Mouse (Mus musculus): ENCODE measurements around the gene Wnt11. TPM values are rescaled to one million over a fixed set of nuclear protein-coding genes. Genes with fewer than 3 reads are reported as not detected.

Gene Wnt11
- polyA plus RNA-seq, 1 experiment, result not detected

DNA sequence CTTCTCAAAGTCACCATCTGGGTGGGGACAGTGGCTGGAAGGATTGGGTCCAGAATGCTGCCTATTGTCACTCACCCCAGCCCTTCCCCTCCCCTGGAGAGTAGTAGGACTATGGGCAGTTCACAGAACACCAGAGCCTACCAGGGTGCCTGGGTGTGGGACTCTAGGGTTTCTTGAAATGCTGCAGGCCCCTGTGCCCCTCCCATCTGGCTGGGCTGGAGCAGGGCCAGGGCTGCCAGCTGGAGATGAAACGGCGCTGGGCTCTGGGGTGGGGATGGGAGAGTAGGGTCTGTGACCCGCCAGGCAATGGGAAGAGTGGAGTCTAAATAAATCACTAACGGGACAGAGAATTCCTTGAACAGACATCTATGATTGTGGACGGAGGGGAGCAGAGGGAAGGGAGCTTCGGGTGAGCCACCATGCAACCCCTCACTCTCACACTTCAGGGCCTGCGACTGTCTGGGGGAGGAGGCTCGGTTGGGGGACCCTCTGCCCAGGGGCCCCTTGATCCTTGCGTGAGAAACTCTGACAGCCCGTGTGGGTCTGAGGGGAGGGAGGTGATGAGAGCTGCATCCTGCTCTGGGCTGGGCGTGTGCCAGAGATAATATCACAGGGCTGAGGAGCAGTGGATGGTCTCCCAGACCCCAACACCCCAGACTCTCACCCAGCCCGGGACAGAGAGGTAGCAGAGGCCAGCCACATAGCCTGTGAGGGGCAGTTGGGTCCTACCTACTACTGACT, 32.3 kb downstream of the Wnt11 start:
- Histone ChIP-seq H3K27ac (ENCODE audit: insufficient read depth, low read depth, low read length) (no peak overlapping the region), H3K4me1 (ENCODE audit: control insufficient read depth, insufficient read depth, low read length) (peaks cover 20% of the 10 kb centered on the region), H3K4me3 (ENCODE audit: insufficient read depth, low read depth, low read length) (no peak overlapping the region)
- TF ChIP-seq POLR2A (IDR thresholded peaks at IDR 0.05; ENCODE audit: insufficient read depth, low read depth, low read length), result no peak
- no peak for TF ChIP-seq CTCF (IDR thresholded peaks at IDR 0.05; ENCODE audit: insufficient read depth, low read depth, low read length)
- 49% methylated on average over 12 of the region's 12 CpGs for WGBS

DNA sequence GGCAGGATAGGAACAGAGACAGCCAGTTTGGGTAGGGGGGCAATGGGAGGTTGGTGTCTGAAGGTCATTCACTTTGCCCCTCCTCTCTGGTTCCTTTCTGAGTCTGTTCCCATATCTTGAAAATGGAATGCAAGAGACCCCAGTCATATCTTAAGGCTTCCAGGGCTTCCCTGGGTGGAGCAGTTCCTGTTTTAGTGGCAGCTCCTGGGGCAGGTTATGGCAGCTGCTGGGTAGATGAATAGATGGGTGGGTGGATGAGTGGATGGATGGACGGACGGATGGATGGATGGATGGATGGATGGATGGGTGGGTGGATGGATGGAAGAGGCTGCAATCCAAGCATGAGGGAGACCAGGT, 32.9 kb downstream of the Wnt11 start:
- WGBS, result 88% methylated on average over 2 of the region's 2 CpGs
- Histone ChIP-seq H3K4me1 (ENCODE audit: control insufficient read depth, insufficient read depth, low read length) (peaks cover 20% of the 10 kb centered on the region), H3K27ac (ENCODE audit: insufficient read depth, low read depth, low read length) (no peak overlapping the region), H3K4me3 (ENCODE audit: insufficient read depth, low read depth, low read length) (no peak overlapping the region)
- TF ChIP-seq CTCF (IDR thresholded peaks at IDR 0.05; ENCODE audit: insufficient read depth, low read depth, low read length) (no peak), POLR2A (IDR thresholded peaks at IDR 0.05; ENCODE audit: insufficient read depth, low read depth, low read length) (no peak)

DNA sequence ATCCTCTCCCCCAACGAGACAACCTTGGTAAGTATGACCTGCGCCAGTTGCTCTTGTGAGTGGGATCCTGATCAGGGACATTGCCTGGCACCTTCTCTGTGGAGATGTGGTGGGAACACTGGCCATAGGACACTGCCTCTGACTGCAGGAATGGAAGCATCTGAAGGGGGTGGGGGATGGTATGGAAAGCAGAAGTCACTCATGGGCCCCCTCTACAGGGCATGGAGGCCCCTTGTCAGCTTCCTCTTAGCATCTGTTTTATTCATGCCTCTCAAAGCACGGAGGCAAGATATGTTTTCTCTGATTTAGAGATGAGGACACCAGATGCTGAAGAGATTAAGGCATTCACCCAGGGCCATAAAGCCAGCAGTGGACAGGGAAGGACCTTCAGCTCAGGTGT, 34.2 kb downstream of the Wnt11 start:
- Histone ChIP-seq H3K4me3 (ENCODE audit: insufficient read depth, low read depth, low read length) (no peak overlapping the region), H3K4me1 (ENCODE audit: control insufficient read depth, insufficient read depth, low read length) (peaks cover 17% of the 10 kb centered on the region), H3K27ac (ENCODE audit: insufficient read depth, low read depth, low read length) (no peak overlapping the region)
- WGBS, result 79% methylated on average over 3 of the region's 3 CpGs
- TF ChIP-seq POLR2A (IDR thresholded peaks at IDR 0.05; ENCODE audit: insufficient read depth, low read depth, low read length) (no peak), CTCF (IDR thresholded peaks at IDR 0.05; ENCODE audit: insufficient read depth, low read depth, low read length) (no peak)

DNA sequence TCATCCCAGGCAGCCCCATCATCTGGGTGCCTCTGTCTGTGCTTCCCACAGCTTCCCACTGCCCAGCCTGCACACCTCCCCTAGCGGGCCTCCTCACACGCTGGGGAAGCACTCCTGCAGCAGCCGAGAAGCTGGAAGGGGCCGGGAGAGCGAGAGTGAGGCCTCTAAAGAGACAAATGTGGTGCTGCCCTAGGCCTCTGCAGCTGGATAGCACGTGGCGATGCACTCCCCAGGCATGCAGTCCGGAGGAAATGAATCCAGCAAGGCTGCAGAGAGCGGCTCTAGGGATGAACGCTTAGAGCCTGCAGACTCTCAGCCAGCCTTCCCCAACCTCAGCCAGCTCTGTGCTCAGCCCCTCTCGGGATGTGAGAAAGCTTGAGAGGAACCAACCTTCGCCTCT, 35.9 kb downstream of the Wnt11 start:
- 41% methylated on average over 12 of the region's 12 CpGs for WGBS
- no peak overlapping the region for H3K4me3 ChIP-seq (ENCODE audit: insufficient read depth, low read depth, low read length)
- TF ChIP-seq POLR2A (IDR thresholded peaks at IDR 0.05; ENCODE audit: insufficient read depth, low read depth, low read length) (no peak), CTCF (IDR thresholded peaks at IDR 0.05; ENCODE audit: insufficient read depth, low read depth, low read length) (no peak)

DNA sequence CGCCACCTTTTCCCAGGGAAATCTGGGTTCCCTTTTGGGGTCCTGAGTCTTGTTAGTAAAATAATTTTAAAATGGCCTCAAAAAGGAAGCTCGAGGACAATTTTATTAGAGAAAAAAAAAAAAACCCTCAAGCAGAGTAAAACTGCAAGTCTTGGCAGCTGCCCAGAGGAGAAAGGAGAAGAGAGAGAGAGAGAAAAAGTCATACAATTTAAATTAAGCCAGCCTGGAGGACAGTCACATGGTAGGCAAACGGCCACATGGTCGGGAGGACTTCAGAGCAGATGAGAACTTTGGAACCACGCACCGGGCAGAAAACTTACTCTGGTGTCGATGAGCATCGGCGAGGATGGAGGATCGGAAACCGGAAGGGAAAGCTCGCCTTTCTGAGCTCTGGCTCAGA, 37.0 kb downstream of the Wnt11 start:
- no peak overlapping the region for H3K27ac ChIP-seq (ENCODE audit: insufficient read depth, low read depth, low read length)

More for the DNA sequence above, 35.9 kb downstream of the Wnt11 start:
- Histone ChIP-seq H3K27ac (ENCODE audit: insufficient read depth, low read depth, low read length) (no peak overlapping the region), H3K4me1 (ENCODE audit: control insufficient read depth, insufficient read depth, low read length) (peaks cover 21% of the 10 kb centered on the region)

DNA sequence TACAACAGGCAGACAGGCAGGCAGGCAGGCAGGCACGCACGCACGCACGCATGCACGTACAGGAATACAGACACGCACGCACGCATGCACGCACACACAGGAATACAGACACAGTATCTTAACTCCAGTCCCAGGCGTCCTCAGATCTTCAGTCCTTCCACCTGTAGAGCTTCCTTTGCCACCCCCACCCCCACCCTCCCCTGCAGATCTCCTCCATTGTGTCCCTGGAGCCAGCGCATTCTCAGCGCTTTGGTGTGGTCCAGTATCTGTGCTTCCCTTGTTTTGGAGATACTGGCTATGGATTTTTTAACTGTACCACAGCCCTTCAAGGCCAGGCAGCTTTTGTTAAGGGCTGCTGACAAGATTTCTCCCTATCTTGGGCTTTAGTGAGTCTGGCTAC, 38.4 kb downstream of the Wnt11 start:
- Histone ChIP-seq H3K27ac (ENCODE audit: insufficient read depth, low read depth, low read length) (no peak overlapping the region), H3K4me3 (ENCODE audit: insufficient read depth, low read depth, low read length) (no peak overlapping the region), H3K4me1 (ENCODE audit: control insufficient read depth, insufficient read depth, low read length) (peaks cover 23% of the 10 kb centered on the region)
- 95% methylated on average over 12 of the region's 12 CpGs for WGBS
- TF ChIP-seq CTCF (IDR thresholded peaks at IDR 0.05; ENCODE audit: insufficient read depth, low read depth, low read length), result no peak
- no peak for TF ChIP-seq POLR2A (IDR thresholded peaks at IDR 0.05; ENCODE audit: insufficient read depth, low read depth, low read length)

More for the DNA sequence above, 37.0 kb downstream of the Wnt11 start:
- no peak overlapping the region for H3K4me3 ChIP-seq (ENCODE audit: insufficient read depth, low read depth, low read length)
- TF ChIP-seq CTCF (IDR thresholded peaks at IDR 0.05; ENCODE audit: insufficient read depth, low read depth, low read length), result no peak
- TF ChIP-seq POLR2A (IDR thresholded peaks at IDR 0.05; ENCODE audit: insufficient read depth, low read depth, low read length), result no peak
- H3K4me1 ChIP-seq (ENCODE audit: control insufficient read depth, insufficient read depth, low read length), result peaks cover 25% of the 10 kb centered on the region
- WGBS, result 72% methylated on average over 12 of the region's 12 CpGs

DNA sequence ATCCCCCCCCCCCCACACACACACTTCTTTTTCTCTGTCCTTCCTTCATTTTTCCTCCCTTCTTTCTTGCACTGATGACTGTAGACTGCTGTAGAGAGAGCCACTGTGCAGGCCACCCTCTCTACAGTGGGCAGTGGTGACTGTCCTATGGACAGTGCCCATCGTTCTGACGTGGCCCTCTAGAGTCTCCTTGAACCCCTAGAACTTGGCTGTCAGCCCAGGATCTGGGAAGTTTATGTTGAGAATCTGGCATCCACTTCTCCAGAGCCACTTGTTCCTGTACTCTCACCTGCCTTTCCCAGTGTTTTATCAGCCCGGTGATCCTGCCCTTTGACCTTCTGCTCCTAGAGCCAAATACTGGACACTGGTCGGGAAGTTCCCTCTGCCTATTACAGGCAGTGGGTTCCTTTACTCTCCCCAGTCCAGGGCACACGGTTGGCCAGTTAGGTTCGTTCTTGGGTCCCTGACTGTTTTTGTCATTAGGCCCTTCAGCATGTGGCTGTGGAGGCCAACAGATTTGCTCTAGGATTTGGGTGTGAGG, 39.6 kb downstream of the Wnt11 start:
- WGBS, result 65% methylated on average over 6 of the region's 6 CpGs
- Histone ChIP-seq H3K27ac (ENCODE audit: insufficient read depth, low read depth, low read length) (no peak overlapping the region), H3K4me3 (ENCODE audit: insufficient read depth, low read depth, low read length) (no peak overlapping the region), H3K4me1 (ENCODE audit: control insufficient read depth, insufficient read depth, low read length) (peaks cover 23% of the 10 kb centered on the region)
- TF ChIP-seq CTCF (IDR thresholded peaks at IDR 0.05; ENCODE audit: insufficient read depth, low read depth, low read length) (no peak), POLR2A (IDR thresholded peaks at IDR 0.05; ENCODE audit: insufficient read depth, low read depth, low read length) (no peak)

DNA sequence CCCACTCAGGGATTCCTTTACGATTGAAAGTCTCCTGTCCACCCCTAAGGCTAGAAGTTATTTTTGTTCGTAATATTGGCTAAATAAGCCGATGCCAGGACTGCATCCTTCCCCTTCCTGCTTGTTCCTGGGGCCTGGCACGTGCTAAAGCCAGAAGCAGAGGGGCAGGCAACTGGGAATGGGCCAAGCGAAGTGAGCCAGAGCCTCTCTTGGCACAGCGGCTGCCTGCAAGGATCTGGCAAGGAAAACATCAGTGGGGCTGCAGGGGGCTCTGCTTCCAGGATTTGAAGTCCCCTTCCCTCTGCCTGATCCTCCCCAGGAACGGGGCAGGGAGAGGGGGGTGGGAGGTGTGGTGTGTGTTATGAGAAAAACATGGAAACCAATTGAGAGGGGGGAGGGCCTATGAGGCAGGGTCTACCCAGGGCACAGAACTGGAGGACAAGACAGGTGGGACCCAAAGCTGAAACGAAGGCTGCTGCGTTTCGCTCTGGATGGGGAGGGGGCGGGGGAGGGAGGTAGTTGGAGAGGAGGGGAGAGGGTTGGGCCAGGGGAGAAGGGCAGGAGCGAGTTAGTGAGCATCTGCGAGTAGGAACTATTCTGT, 40.6 kb downstream of the Wnt11 start:
- WGBS, result 26% methylated on average over 13 of the region's 13 CpGs
- Histone ChIP-seq H3K4me3 (ENCODE audit: insufficient read depth, low read depth, low read length) (no peak overlapping the region), H3K27ac (ENCODE audit: insufficient read depth, low read depth, low read length) (no peak overlapping the region), H3K4me1 (ENCODE audit: control insufficient read depth, insufficient read depth, low read length) (peaks cover 23% of the 10 kb centered on the region)
- no peak for TF ChIP-seq CTCF (IDR thresholded peaks at IDR 0.05; ENCODE audit: insufficient read depth, low read depth, low read length)
- TF ChIP-seq POLR2A (IDR thresholded peaks at IDR 0.05; ENCODE audit: insufficient read depth, low read depth, low read length), result no peak

DNA sequence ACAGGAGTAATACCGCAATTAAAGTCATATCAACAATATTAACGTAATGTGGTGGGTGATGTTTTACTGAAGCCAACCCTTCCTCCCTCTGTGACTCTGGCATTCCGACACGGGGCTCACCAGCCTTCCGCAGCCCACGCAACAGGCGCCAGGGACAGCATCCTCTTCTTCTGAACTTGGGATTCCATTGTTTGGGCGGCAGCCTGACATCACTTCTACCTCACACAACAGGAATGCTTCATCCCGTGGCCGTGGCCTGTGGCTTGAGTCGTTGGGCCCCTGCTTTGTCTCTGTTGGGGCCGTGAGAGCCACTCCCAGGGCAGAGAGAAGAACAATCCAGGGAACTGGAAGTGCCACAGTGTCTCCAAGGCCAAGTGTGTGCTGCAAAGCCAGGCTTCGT, 41.2 kb downstream of the Wnt11 start:
- TF ChIP-seq CTCF (IDR thresholded peaks at IDR 0.05; ENCODE audit: insufficient read depth, low read depth, low read length) (no peak), POLR2A (IDR thresholded peaks at IDR 0.05; ENCODE audit: insufficient read depth, low read depth, low read length) (no peak)
- peaks cover 17% of the 10 kb centered on the region for H3K4me1 ChIP-seq (ENCODE audit: control insufficient read depth, insufficient read depth, low read length)
- H3K4me3 ChIP-seq (ENCODE audit: insufficient read depth, low read depth, low read length), result no peak overlapping the region
- H3K27ac ChIP-seq (ENCODE audit: insufficient read depth, low read depth, low read length), result no peak overlapping the region
- 36% methylated on average over 13 of the region's 13 CpGs for WGBS

All from olfactory bulb, adult 2 months (tissue).